Mouse (Mus musculus): ENCODE data around the gene App.

Gene App

DNA sequence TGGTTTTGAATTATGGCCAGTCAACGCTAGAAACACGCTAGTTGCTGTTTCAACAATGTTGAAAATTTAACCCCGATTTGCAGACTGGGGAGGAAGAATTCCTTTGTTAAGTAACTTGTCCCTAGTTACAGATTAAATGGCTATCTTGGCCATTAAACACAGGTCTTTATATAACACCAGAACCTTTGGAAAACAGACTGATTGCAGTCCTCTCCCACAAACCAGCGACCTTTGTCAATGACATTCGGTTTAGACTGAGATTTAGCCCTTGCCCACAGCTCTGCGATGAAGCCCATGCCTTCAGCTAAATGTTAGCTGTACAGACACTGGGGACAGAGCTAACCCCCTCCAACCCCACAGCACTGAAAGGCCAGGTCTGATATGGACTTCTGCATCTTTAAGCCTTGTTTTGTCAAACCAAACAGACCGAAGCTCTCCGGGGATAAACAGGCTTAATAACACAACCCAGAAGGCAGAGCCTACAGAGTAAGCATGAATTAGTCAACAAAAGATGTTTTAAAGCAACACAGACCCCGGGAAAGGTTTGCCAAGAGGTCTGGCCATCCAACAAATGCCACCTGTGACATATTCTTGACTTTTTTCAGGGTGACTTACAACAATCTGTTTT is 152.8 kb downstream of the App start:
- DNase-seq (ENCODE audit: low spot score in 2 of 2): no peak

- DNase-seq (ENCODE audit: low spot score in 2 of 2): no peak
Measured at GRCm38 (mm10) chr16:85019273-85019672, 154.3 kb downstream of the App start.

DNA sequence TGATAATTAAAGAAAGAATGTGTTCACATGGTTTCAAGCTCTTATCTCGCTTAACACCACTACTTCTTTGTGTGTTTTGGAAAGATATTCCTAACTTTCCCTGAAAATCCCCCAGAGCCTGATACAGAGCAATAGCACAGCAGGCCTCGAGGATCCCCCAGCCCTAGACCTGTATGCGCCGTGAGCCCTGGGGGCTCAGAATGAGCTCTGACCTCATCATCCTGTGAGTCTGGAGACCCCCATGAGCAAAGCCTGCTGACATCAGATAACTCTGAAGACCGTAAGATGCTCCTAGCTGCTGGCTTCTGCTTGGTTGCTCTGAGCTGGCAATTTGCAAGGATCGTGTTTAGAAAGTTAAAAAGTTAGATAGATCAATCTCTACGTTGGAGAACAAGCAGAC is 155.7 kb downstream of the App start:
- no peak for DNase-seq (ENCODE audit: low spot score in 2 of 2)

GRCm38 (mm10) chr16:85012695-85013094 is 160.9 kb downstream of the App start:
- no peak for DNase-seq (ENCODE audit: low spot score in 2 of 2)

DNA sequence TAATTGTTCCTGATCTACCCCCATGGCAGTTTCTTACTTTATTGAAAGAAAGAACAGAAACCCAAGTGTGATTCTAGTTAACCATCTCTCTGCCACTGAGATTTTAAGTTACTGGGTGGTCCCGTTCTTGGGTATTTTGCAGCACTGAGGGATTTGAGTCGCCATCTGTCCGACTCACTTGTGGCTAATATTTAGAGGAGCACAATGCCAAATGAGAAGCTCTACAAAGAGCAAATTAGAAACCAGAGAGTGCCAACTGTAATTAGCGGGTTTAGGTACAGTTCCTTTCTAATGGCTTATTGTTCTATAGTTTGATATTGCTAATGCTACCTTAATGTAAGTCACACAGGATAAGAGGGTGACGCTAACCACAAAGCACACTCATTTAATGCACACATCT is 161.4 kb downstream of the App start:
- no peak for DNase-seq (ENCODE audit: low spot score in 2 of 2)

DNA sequence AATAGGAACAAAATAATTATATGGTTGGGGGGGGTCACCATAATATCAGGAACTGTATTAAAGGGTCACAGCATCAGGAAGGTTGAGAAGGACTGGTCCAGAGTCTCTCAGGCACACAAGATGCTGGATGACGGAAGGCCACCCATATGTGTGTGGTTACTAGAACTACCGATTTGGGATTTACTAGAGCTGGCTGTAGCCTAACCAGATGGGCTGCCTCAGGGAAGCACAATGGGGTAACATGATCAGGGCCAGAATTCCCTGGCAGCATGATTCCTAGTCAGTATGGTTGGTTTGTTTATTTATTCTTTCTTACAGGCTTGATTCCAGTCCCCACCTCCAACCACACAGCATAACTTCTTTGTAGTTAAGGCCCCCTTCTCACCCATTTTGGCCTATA is 162.9 kb downstream of the App start:
- no peak for DNase-seq (ENCODE audit: low spot score in 2 of 2)

DNA sequence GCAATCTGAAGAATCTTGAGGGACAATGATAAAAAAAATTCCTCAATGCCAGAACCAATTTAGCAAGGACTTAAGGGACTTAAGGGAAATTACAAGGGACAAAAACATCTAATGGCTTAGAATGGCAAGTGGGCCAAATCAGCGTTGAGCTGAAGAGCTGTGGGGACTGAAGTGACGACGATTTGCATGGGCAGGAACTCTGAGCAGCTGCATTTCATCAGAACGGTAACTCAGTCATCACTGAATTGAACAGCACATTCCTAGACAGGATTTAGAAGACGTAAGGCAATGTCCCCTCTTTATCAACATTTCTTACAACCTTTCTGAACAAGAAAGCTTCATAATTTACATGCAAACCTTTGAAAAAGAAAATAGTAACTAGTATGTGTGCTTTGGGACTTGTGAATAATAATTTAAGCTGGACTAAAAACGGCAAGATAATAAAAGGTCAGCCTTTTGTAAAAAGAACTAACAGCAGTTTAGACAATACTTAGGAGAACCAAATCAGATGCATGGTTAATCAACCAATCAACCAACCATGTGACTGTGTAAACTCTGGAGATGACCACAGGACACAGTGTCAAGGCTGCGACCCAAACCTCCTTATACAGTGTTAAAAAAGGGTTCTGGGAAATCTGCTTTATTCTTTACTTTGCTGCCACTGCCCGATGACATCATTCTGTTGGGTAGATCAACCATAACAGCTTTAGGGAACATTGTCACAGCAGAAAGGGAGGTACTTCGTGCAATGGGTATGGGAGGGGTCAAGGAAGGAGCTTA is 164.5 kb downstream of the App start:
- DNase-seq (ENCODE audit: low spot score in 2 of 2): no peak

DNA sequence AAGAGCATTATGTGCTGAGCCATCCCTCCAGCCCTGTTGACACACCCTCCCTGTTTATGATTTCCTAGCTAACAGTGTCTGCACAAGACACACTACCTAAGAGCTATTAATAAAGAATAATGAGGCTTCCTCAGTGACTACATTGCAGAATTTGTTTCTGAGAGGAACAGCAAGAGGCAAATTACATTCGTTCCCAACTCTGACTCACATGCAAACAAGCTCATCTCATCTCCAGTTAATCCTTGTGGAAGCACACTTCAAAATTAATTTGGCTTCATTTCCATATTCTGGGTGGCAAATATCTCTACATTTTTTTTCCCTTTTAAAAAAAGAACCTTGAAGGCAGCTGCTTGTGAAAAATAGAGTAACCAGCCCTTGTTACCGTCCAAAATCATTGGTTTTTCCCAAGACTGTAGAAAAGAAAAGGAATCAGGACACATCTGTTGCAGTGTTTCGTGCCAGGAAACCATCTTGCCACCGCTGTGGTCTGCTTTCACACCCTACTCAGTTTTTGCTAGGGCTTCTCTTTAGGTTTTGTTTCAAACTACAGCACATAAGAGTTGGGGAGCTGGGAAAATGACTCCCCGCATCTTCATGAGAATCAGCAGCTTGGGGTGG is 171.5 kb downstream of the App start:
- DNase-seq (ENCODE audit: low spot score in 2 of 2): peak; percentile 79 to 82

DNA sequence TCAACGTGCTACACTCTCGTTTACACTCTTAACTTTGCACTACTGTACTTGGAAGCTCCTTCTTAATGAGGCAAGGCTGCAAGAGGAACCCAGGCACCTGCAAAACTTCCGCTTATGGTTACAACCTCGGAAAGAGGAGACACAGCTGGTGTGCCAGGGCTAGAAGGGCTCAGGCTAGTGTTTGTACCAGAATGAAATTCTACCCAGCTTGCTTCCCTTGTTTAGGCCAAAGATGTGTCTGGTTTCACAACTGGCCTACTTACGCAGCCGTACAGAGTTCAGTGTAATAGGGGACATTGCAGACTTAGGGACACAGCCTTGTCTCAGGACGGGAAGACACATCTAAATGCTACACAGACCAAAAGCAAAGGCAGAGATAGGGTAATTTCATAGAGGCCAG is 173.3 kb downstream of the App start:
- no peak for DNase-seq (ENCODE audit: low spot score in 2 of 2)

- no peak for DNase-seq (ENCODE audit: low spot score in 2 of 2)
Measured at GRCm38 (mm10) chr16:84997551-84997950, 176.0 kb downstream of the App start.

- DNase-seq (ENCODE audit: low spot score in 2 of 2): no peak
Measured at GRCm38 (mm10) chr16:84995441-84995867, 178.1 kb downstream of the App start.

- no peak for DNase-seq (ENCODE audit: low spot score in 2 of 2)
Measured at GRCm38 (mm10) chr16:84992888-84993287, 180.7 kb downstream of the App start.

GRCm38 (mm10) chr16:84991011-84991410 is 182.6 kb downstream of the App start:
- DNase-seq (ENCODE audit: low spot score in 2 of 2): no peak

- no peak for DNase-seq (ENCODE audit: low spot score in 2 of 2)
Measured at GRCm38 (mm10) chr16:84989938-84990337, 183.6 kb downstream of the App start.

GRCm38 (mm10) chr16:84989476-84989875 is 184.1 kb downstream of the App start:
- no peak for DNase-seq (ENCODE audit: low spot score in 2 of 2)

- no peak for DNase-seq (ENCODE audit: low spot score in 2 of 2)
Measured at GRCm38 (mm10) chr16:84987724-84988287, 185.8 kb downstream of the App start.

DNA sequence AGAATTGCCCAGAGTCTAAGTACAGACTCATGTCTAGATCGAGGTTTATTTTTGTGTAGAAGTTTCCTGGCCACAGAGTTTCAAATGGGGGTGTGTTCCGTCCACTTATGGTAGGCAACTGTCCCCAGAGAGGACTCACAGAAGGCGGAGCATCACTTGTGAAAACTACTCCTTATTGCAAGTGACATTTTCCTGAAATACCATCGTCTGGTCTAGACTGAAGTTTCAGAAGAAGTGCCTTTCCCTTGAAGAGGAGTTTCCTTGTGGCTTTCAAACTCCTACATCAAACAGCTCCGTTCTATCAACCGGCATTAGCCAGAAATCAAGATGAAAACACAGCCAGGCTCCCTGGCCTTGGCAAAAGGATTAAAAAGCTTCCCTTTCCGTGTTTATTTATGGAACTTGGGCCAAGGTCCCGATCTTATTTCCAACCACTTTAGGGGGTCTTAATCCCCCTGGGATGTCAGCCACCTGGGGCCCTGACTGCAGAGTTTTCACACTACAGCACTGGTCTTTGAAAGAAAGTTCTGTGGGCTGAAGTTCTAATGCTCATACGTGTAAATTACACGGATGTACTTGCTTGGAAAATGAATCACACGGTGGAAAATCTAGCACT is 187.4 kb downstream of the App start:
- no peak for DNase-seq (ENCODE audit: low spot score in 2 of 2)

GRCm38 (mm10) chr16:84985340-84985739 is 188.2 kb downstream of the App start:
- DNase-seq (ENCODE audit: low spot score in 2 of 2): no peak

- no peak for DNase-seq (ENCODE audit: low spot score in 2 of 2)
Measured at GRCm38 (mm10) chr16:84983428-84983827, 190.1 kb downstream of the App start.

- no peak for DNase-seq (ENCODE audit: low spot score in 2 of 2)
Measured at GRCm38 (mm10) chr16:84982589-84982988, 191.0 kb downstream of the App start.

DNA sequence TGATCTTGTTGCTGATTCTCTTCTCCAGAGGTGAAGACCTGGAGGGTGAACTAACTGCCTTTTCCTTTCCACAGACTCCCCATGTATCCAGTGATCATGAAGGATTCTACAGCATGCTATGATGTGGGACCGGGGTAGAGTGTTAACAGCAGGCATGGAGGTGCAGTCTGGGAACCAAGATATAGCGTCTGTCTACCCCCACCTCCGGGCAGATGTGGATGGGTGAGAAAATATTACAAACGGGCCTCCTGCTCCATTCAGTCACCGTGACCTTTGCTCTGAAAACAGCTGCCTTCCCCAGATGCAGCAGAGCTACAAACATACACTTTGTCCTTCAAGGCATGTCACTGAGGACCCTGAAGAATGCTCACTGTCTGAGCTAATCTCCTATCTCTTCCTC is 195.0 kb downstream of the App start:
- DNase-seq (ENCODE audit: low spot score in 2 of 2): no peak

DNA sequence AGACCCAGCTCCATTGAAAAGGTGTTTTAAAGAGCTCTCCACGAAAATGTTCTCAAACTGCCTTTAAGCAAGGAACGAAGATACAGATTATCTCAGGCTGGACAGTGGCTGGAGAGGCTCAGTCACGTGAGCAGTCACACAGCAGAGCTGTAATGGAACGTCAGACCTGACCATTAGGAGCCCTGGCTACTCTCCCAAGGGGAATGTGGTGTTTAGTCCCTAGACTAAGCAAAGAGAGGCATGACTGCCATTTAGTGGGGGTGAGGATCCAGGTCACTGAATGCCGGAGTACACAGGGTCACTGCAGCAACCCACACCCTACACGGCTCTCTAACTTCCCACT is 199.4 kb downstream of the App start:
- DNase-seq (ENCODE audit: low spot score in 2 of 2): no peak
